Mouse (Mus musculus) 416B (cell line): ENCODE measurements around the gene Cdhr5.

Experiments
- DNase-seq: peaks from one replicate; pipeline ENCODE4 v3.0.0; 2011; ENCODE audit warnings: low read depth

Gene Cdhr5

GRCm38 (mm10) chr7:141276546-141276945, at the start of gene Cdhr5:
TSS of gene Cdhr5 (minus strand) at chr7:141276786.
- DNase-seq: no peak

GRCm38 (mm10) chr7:141324686-141325085, 48.1 kb upstream of the Cdhr5 start:
- no peak for DNase-seq

GRCm38 (mm10) chr7:141319446-141319845, 42.9 kb upstream of the Cdhr5 start:
- no peak for DNase-seq

GRCm38 (mm10) chr7:141317619-141318132, 41.1 kb upstream of the Cdhr5 start:
- DNase-seq: no peak

GRCm38 (mm10) chr7:141315974-141316373, 39.4 kb upstream of the Cdhr5 start:
- peak; percentile 41 for DNase-seq

GRCm38 (mm10) chr7:141315076-141315475, 38.5 kb upstream of the Cdhr5 start:
- DNase-seq: no peak

- DNase-seq: no peak
Observed at GRCm38 (mm10) chr7:141314416-141314815, 37.8 kb upstream of the Cdhr5 start.

GRCm38 (mm10) chr7:141304537-141304936, 28.0 kb upstream of the Cdhr5 start:
- DNase-seq: no peak

- DNase-seq: peak; percentile 43
Observed at GRCm38 (mm10) chr7:141302702-141303268, 26.2 kb upstream of the Cdhr5 start.

- no peak for DNase-seq
Observed at GRCm38 (mm10) chr7:141301386-141301785, 24.8 kb upstream of the Cdhr5 start.

- DNase-seq: no peak
Observed at GRCm38 (mm10) chr7:141299175-141299574, 22.6 kb upstream of the Cdhr5 start.

GRCm38 (mm10) chr7:141297926-141298650, 21.5 kb upstream of the Cdhr5 start:
- no peak for DNase-seq

GRCm38 (mm10) chr7:141294479-141294878, 17.9 kb upstream of the Cdhr5 start:
- no peak for DNase-seq

- no peak for DNase-seq
Observed at GRCm38 (mm10) chr7:141293852-141294471, 17.4 kb upstream of the Cdhr5 start.

- DNase-seq: no peak
Observed at GRCm38 (mm10) chr7:141292583-141293388, 16.2 kb upstream of the Cdhr5 start.

- no peak for DNase-seq
Observed at GRCm38 (mm10) chr7:141291921-141292582, 15.5 kb upstream of the Cdhr5 start, which contains the start of gene Drd4. TSS of gene Drd4 (plus strand) at chr7:141292006.

- no peak for DNase-seq
Observed at GRCm38 (mm10) chr7:141288042-141288441, 11.5 kb upstream of the Cdhr5 start.

- no peak for DNase-seq
Observed at GRCm38 (mm10) chr7:141282756-141283155, 6.2 kb upstream of the Cdhr5 start.

- DNase-seq: no peak
Observed at GRCm38 (mm10) chr7:141281442-141281841, 4.9 kb upstream of the Cdhr5 start.

- no peak for DNase-seq
Observed at GRCm38 (mm10) chr7:141278766-141279590, 2.4 kb upstream of the Cdhr5 start, which contains the start of gene Sct. TSS of gene Sct (minus strand) at chr7:141279133.
